9 mouse cellular contexts compared by ENCODE assay signal in the genomic region with DNA sequence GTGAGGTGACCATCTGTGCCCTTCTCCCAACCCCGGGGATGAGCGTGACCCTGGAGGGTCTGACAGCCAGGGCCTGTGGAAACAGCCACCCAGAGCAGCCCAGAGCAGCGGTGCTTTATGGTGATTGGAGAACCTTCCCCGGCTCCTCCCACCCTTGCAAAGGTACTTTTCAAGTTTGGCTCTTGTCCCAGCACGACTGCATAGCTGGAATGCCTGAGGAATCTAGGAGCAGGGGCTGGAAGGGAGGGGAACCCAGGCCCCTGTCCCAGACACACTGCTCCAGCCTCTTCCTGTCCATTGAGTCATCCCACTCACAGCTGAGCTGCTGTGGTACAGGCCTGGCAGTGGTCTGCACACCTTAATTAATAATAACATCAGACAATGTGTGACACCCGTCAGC. TPM values are rescaled to one million over a fixed set of nuclear protein-coding genes. Genes with fewer than 3 reads are reported as not detected.
DNase-seq lines count a peak whose midpoint lies in the region; ATAC-seq lines count a peak whose summit lies in the region.
"Had no signal": no experiment of that assay in that cellular context is flagged by ENCODE, and none has a peak within 500 bp of the region (broad histone marks: within the 10 kb centered on the region; RNA-seq: fewer than 3 reads in every experiment).

No protein-coding gene starts in this region.

- peaks cover 15% of the 10 kb centered on the region for H3K4me1 ChIP-seq in embryonic facial prominence, embryonic 14.5 days (ENCODE audit: control insufficient read depth, insufficient read depth, low read length)
- peaks cover 13% of the 10 kb centered on the region for H3K4me1 ChIP-seq in intestine, embryonic 14.5 days (replicated peaks; ENCODE audit: control insufficient read depth, insufficient read depth, low read length)
- no peaks in the 10 kb centered on the region for H3K4me1 ChIP-seq in liver, embryonic 16.5 days (ENCODE audit: control insufficient read depth, low read depth, low read length)
- H3K4me1 ChIP-seq in stomach, embryonic 14.5 days (ENCODE audit: control insufficient read depth, insufficient read depth, low read length): peaks cover 16% of the 10 kb centered on the region

- peak overlapping the region; percentile 84 for H3K27ac ChIP-seq in embryonic facial prominence, embryonic 14.5 days (replicated peaks; ENCODE audit: low read depth, low read length)
- H3K27ac ChIP-seq in intestine, embryonic 14.5 days (ENCODE audit: low read depth): peak overlapping the region; percentile 87
- H3K27ac ChIP-seq in liver, embryonic 16.5 days (ENCODE audit: low read length): no peak overlapping the region
- H3K27ac ChIP-seq in stomach, embryonic 14.5 days (ENCODE audit: low read length): peak overlapping the region; percentile 74

- 6% methylated on average over 6 of the region's 6 CpGs for WGBS in embryonic facial prominence, embryonic 14.5 days
- 9% methylated on average over 6 of the region's 6 CpGs for WGBS in intestine, embryonic 14.5 days
- WGBS in liver, embryonic 16.5 days (ENCODE audit: insufficient replicate concordance): 64% methylated on average over 6 of the region's 6 CpGs
- WGBS in stomach, embryonic 14.5 days: 11% methylated on average over 6 of the region's 6 CpGs

- H3K36me3 ChIP-seq in embryonic facial prominence, embryonic 14.5 days (ENCODE audit: control insufficient read depth, insufficient read depth, low read length): peaks cover 53% of the 10 kb centered on the region
- H3K36me3 ChIP-seq in intestine, embryonic 14.5 days (ENCODE audit: control insufficient read depth, insufficient read depth, low read length): peaks cover 38% of the 10 kb centered on the region
- peaks cover 4% of the 10 kb centered on the region for H3K36me3 ChIP-seq in liver, embryonic 16.5 days (ENCODE audit: control insufficient read depth, insufficient read depth)
- peaks cover 11% of the 10 kb centered on the region for H3K36me3 ChIP-seq in stomach, embryonic 14.5 days (ENCODE audit: control insufficient read depth, insufficient read depth, low read length)

- H3K9me3 ChIP-seq in embryonic facial prominence, embryonic 14.5 days (ENCODE audit: control insufficient read depth, low read length): no peaks in the 10 kb centered on the region
- no peaks in the 10 kb centered on the region for H3K9me3 ChIP-seq in intestine, embryonic 14.5 days (ENCODE audit: control insufficient read depth, low read length)
- H3K9me3 ChIP-seq in liver, embryonic 16.5 days (replicated peaks; ENCODE audit: control insufficient read depth, low read length): no peaks in the 10 kb centered on the region
- H3K9me3 ChIP-seq in stomach, embryonic 14.5 days (ENCODE audit: control insufficient read depth, low read depth, low read length): no peaks in the 10 kb centered on the region

- no peak overlapping the region for H3K4me3 ChIP-seq in embryonic facial prominence, embryonic 14.5 days (ENCODE audit: low read depth, low read length)
- H3K4me3 ChIP-seq in intestine, embryonic 14.5 days (ENCODE audit: low read depth, low read length): no peak overlapping the region
- H3K4me3 ChIP-seq in liver, embryonic 16.5 days (ENCODE audit: low read depth, low read length): no peak overlapping the region
- H3K4me3 ChIP-seq in stomach, embryonic 14.5 days (ENCODE audit: low read depth, low read length): no peak overlapping the region
- H3K4me3 ChIP-seq: erythroblast, embryonic 14.5 days had no signal

- H3K27me3 ChIP-seq in embryonic facial prominence, embryonic 14.5 days (replicated peaks; ENCODE audit: control insufficient read depth, insufficient read depth, low read length): no peaks in the 10 kb centered on the region
- no peaks in the 10 kb centered on the region for H3K27me3 ChIP-seq in intestine, embryonic 14.5 days (replicated peaks; ENCODE audit: control insufficient read depth, insufficient read depth, low read length)
- H3K27me3 ChIP-seq in liver, embryonic 16.5 days (ENCODE audit: control insufficient read depth, insufficient read depth, low read depth, low read length): no peaks in the 10 kb centered on the region
- no peaks in the 10 kb centered on the region for H3K27me3 ChIP-seq in stomach, embryonic 14.5 days (ENCODE audit: control insufficient read depth, insufficient read depth, low read length)

- peak; percentile 45 for DNase-seq in adrenal gland, adult 2 months
- no peak for DNase-seq in adrenal gland, adult 18-20 months (ENCODE audit: low spot score in 2 of 2)
- peak; percentile 96 for DNase-seq in embryonic facial prominence, embryonic 14.5 days (ENCODE audit: low spot score)
- peak; percentile 70 for DNase-seq in intestine, embryonic 14.5 days (ENCODE audit: low spot score)
- no peak for DNase-seq in adipocyte (ENCODE audit: low spot score)

- peak overlapping the region; percentile 37 for H3K9ac ChIP-seq in embryonic facial prominence, embryonic 14.5 days (ENCODE audit: low read depth, low read length)
- H3K9ac ChIP-seq in intestine, embryonic 14.5 days (ENCODE audit: low read length): no peak overlapping the region
- no peak overlapping the region for H3K9ac ChIP-seq in liver, embryonic 16.5 days (ENCODE audit: low read depth, low read length)
- no peak overlapping the region for H3K9ac ChIP-seq in stomach, embryonic 14.5 days (replicated peaks; ENCODE audit: low read depth, low read length)

- H3K4me2 ChIP-seq in embryonic facial prominence, embryonic 14.5 days (ENCODE audit: low read depth, low read length): 0 out of 2 replicates have a peak overlapping the region, but pooled peaks have one; percentile 10
- 0 out of 2 replicates have a peak overlapping the region, but pooled peaks have one; percentile 18 for H3K4me2 ChIP-seq in intestine, embryonic 14.5 days (ENCODE audit: low read length)
- H3K4me2 ChIP-seq in liver, embryonic 16.5 days (ENCODE audit: low read depth, low read length): no peak overlapping the region
- H3K4me2 ChIP-seq in stomach, embryonic 14.5 days (replicated peaks; ENCODE audit: low read depth, low read length): no peak overlapping the region

- ATAC-seq in embryonic facial prominence, embryonic 14.5 days (ENCODE audit: low read depth): peak; percentile 94
- peak; percentile 87 for ATAC-seq in intestine, embryonic 14.5 days (replicated peaks; ENCODE audit: low FRiP score, low TSS enrichment, low read depth)
- ATAC-seq in liver, embryonic 16.5 days (ENCODE audit: low read depth): peak; percentile 70
- ATAC-seq in stomach, embryonic 14.5 days (ENCODE audit: insufficient number of reproducible peaks, insufficient read depth, low FRiP score, low read depth): peak; percentile 86
- ATAC-seq in megakaryocyte progenitor cell, adult 5-6 weeks (replicated peaks; ENCODE audit: poor library complexity): no peak

RNA-seq across cellular contexts. Expression of a gene that starts 34.8 kb away (rescaled TPM):
- total RNA-seq in adrenal gland, adult 2 months (2021): not detected
- polyA plus RNA-seq in adrenal gland, adult 2 months (2012; rRNA removed): 0.16 TPM in 1 of 2 replicates, not detected in the other
- not detected for total RNA-seq in adrenal gland, adult 18-20 months (2021)
- polyA plus RNA-seq in embryonic facial prominence, embryonic 14.5 days (2014; fragmentation: Nextera tagmentation; extraction: Ambion mirVana): not detected in 2 replicates
- polyA plus RNA-seq in intestine, embryonic 14.5 days (2014; fragmentation: Nextera tagmentation; extraction: Ambion mirVana): 0.82 and 1.1 TPM in 2 replicates
- 0.22 and 0.30 TPM in 2 replicates for polyA plus RNA-seq in liver, embryonic 16.5 days (2015; fragmentation: Nextera tagmentation; extraction: Ambion mirVana)
- polyA plus RNA-seq in stomach, embryonic 14.5 days (2014; fragmentation: Nextera tagmentation; extraction: Ambion mirVana): 1.6 TPM in 2 replicates
- not detected in 2 replicates for total RNA-seq in megakaryocyte progenitor cell, adult 5-6 weeks (2015)
- not detected in 2 replicates for total RNA-seq in megakaryocyte progenitor cell, adult 5-6 weeks (2017)
- polyA plus RNA-seq: erythroblast, embryonic 14.5 days had no signal

RNA-seq across cellular contexts. Expression of a gene that starts 42.4 kb away (rescaled TPM):
- total RNA-seq in adrenal gland, adult 2 months (2021): not detected
- polyA plus RNA-seq in adrenal gland, adult 2 months (2012; rRNA removed): not detected in 2 replicates
- total RNA-seq in adrenal gland, adult 18-20 months (2021): not detected
- polyA plus RNA-seq in embryonic facial prominence, embryonic 14.5 days (2014; fragmentation: Nextera tagmentation; extraction: Ambion mirVana): 1.0 TPM in 1 of 2 replicates, not detected in the other
- polyA plus RNA-seq in intestine, embryonic 14.5 days (2014; fragmentation: Nextera tagmentation; extraction: Ambion mirVana): not detected in 2 replicates
- not detected in 2 replicates for polyA plus RNA-seq in liver, embryonic 16.5 days (2015; fragmentation: Nextera tagmentation; extraction: Ambion mirVana)
- polyA plus RNA-seq in stomach, embryonic 14.5 days (2014; fragmentation: Nextera tagmentation; extraction: Ambion mirVana): not detected in 2 replicates
- total RNA-seq in megakaryocyte progenitor cell, adult 5-6 weeks (2015): not detected in 2 replicates
- total RNA-seq in megakaryocyte progenitor cell, adult 5-6 weeks (2017): not detected in 2 replicates
- polyA plus RNA-seq: erythroblast, embryonic 14.5 days had no signal

Comparison
In these comparisons a context has a peak if more than half of its experiments do, and no peak if none do; other contexts are left out.
1. DNase-seq: peak in adrenal gland, adult 2 months (single experiment), embryonic facial prominence, embryonic 14.5 days (single experiment) and intestine, embryonic 14.5 days (single experiment); none in adrenal gland, adult 18-20 months (0 of 2) and adipocyte (single experiment).
2. H3K4me2 ChIP-seq: peak in embryonic facial prominence, embryonic 14.5 days (single experiment) and intestine, embryonic 14.5 days (single experiment); none in liver, embryonic 16.5 days (single experiment) and stomach, embryonic 14.5 days (single experiment).